Mouse (Mus musculus): Measurements from ENCODE around the gene Cdh18. TPM values are rescaled to one million over a fixed set of nuclear protein-coding genes. Genes with fewer than 3 reads are reported as not detected.
"Not testable (repeated sequence)": the region's sequence is repeated elsewhere in the genome, so short reads cannot be mapped to it uniquely, and the experiment has no call there.

The Cdh18 gene
- polyA plus RNA-seq, 1 experiment = 0.84 TPM

- DNase-seq (ENCODE audit: low spot score) = no peak
These were observed 663.2 kb downstream of the Cdh18 start for GRCm38 (mm10) chr15:23212068-23212467.

DNA sequence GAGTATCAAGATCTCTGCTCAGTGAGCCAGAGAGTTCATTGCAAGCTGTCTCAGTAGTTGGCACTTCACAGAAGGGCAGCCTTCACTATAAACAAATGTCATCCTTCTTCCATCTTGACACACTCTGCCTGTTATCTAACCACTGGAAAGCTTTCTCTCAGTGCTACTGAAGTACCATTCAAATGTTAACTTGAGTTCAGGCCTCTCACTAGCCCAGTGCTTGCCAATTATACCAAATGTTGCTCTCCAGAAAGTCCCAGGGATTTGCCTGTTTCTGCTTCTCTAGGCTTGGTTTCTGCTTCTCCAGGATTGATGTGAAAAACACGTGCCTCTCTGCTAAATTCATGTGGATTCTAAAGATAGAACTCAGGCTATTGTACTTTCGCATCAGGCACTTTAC is 681.8 kb downstream of the Cdh18 start:
- no peak for DNase-seq (ENCODE audit: low spot score)

DNA sequence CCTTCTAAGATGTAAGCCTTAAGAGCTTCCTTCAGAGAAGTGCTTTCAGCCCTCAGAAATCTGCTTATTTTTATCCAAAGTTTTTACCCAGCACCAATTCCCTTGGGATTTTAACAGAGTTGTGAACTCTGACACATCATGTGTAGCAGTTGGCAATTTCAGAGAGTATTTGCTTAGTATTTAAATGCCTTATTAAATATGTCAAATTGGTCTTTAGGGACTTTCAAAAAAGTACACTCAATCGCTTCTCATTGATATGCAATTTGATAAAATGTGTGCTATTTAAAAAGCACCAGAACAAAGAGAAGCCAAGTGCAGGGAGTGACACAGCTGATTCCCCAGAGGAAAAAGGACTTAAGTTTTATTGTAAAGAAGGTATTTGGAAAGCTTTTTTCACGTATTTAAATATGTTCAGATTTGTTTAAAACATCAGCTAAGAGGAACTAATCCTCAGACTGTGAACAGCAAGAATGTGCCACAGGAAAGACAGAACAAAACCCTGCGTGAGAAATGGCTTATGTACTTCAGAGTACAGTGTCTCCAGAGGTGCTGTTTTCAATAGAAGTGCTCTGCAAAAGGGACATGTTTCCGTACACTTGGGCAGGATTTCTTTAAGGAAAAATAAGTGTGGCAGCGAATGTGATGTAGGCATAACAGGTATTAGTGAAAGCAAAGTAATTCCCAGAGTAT is 709.1 kb downstream of the Cdh18 start:
- DNase-seq (ENCODE audit: low spot score) = no peak

GRCm38 (mm10) chr15:23278421-23278820 is 729.6 kb downstream of the Cdh18 start:
- no peak for DNase-seq (ENCODE audit: low spot score)

DNA sequence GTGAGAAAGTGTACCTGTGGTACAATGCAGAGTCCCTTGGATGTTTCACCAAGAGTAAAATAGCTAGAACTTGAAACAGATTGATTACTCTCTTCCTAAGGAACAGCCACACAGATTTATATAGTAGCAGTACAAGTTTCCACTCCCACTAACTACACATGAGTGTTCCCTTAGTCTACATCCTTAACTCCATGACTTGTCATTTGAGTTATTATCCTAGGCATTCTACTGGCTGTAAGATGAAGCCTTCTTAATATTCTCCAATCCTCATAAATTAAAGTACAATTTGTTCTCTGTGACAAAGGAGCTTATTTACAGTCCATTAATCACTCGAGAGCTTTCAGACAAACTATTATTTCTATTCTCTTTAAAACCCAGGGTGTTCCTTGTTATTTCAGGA is 756.2 kb downstream of the Cdh18 start:
- no peak for DNase-seq (ENCODE audit: low spot score)

DNA sequence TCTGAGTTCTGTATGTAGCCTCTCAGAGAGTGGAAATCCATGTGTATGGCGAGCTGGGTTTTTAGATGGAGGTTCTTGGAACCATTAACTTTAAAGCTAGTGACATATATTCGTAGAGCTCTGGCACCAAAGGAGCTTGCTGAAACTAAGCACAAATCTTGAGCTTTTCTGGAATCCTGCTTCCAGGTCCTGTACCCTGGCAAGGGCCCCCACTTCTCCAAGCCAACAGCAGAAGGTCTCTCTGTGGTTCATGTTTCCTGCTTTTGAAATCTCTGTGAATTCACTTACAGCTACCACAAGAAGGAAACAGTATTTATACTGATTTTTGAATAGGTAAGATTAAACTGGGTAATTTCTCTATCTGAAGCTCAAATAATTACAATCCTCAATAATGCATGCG is 767.9 kb downstream of the Cdh18 start:
- DNase-seq (ENCODE audit: low spot score) = no peak

- no peak for DNase-seq (ENCODE audit: low spot score)
These were observed 768.6 kb downstream of the Cdh18 start for GRCm38 (mm10) chr15:23317409-23317808.

DNA sequence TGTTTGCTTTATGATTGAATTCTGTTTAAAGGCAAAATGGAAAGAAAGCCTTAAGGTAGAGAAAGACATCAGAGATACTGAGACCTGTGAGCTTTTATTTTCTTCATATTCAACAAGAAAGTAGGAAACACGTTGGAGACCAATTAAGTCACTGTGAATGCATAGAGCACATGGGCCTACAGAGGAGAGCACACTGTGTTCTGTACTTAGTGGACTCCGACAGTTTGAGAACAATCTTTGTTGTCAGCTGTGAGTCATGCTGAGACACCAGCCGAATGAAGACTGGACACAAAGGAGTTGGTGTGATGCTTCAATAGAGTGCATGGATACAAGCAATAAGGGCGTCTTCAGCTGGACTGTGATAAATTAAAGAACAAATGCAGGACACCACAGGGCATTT is 791.5 kb downstream of the Cdh18 start:
- not testable (repeated sequence) for DNase-seq (ENCODE audit: low spot score)

- DNase-seq (ENCODE audit: low spot score) = no peak
These were observed 802.3 kb downstream of the Cdh18 start for GRCm38 (mm10) chr15:23351078-23351477.

DNA sequence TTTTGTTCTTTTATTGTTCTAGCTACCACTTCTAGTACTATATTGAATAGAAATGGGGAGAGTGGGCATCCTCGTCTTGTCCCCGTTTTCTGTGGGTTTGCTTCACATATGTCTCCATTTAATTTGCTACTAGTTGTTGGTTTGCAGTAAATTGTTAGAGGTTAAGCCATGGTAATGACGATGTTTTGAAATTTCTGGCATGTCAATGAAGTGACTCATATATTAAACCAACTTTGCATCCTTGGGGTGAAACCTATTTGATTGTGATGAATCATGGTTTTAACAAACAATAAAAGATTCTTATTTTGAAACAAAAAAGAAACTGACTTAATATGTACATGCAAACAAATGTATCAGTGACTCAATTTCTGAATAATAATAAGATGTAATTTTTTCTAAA is 817.5 kb downstream of the Cdh18 start:
- no peak for DNase-seq (ENCODE audit: low spot score)

DNA sequence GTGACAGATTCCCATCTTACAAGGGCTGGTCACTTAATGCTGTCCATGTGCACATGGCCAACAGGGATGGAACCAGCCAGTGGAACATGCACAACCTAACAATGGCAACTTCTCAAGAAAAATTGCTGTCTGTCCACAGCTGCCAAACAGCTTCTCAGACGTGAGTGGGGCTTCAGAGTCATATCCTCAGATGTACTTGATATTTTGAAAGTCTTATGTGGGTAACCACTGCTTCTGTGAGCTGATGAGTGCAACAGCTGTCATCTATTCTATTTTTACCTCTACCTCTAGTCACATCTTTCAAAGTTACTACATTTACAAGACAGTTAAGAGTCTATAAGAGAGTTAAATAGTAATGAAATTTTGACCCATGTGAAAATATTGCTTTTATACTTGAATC is 818.9 kb downstream of the Cdh18 start:
- no peak for DNase-seq (ENCODE audit: low spot score)

GRCm38 (mm10) chr15:23378016-23378750 is 829.4 kb downstream of the Cdh18 start:
- no peak for DNase-seq (ENCODE audit: low spot score)

DNA sequence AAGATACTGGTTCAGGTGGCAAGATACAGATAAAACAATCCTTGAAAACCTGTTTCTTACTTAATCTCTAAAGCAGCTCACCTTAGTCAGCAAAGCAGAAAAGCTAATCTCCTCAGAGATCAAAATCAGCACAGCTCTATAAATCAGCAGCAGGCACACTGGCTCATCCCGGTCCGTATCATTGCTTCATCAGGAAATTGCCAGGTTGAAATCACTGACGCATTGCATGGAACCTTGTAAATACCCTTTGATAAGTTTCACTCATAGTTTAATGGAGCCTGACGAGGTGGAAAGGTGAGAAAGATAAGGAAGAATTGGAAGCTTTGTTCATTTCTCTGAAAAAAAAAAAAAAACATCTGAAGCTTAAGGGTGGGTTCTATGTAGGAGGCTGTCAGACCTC is 837.0 kb downstream of the Cdh18 start:
- DNase-seq (ENCODE audit: low spot score) = no peak

GRCm38 (mm10) chr15:23396646-23397045 is 847.8 kb downstream of the Cdh18 start:
- no peak for DNase-seq (ENCODE audit: low spot score)

DNA sequence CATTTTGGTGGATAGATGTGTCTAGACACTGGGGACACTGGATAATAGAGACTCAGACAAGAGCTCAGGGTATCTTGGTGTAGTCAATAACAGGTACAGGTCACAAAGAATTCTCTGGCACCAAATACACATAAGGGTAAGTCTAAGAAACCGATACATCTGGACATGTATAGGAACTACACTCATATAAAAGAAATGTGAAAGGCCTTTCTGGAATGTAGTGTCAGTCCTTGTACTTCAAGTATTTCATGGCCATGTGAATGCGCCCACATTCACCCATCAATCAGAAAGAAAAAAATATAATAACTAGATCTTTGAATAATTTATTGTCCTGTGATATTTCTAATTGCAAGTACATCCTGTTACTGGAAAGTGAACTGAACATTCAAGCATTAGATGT is 855.0 kb downstream of the Cdh18 start:
- DNase-seq (ENCODE audit: low spot score) = no peak

GRCm38 (mm10) chr15:23408256-23408655 is 859.4 kb downstream of the Cdh18 start:
- DNase-seq (ENCODE audit: low spot score) = no peak

GRCm38 (mm10) chr15:23416450-23417080 is 867.7 kb downstream of the Cdh18 start:
- DNase-seq (ENCODE audit: low spot score) = no peak

GRCm38 (mm10) chr15:23418158-23418557 is 869.3 kb downstream of the Cdh18 start:
- no peak for DNase-seq (ENCODE audit: low spot score)

DNA sequence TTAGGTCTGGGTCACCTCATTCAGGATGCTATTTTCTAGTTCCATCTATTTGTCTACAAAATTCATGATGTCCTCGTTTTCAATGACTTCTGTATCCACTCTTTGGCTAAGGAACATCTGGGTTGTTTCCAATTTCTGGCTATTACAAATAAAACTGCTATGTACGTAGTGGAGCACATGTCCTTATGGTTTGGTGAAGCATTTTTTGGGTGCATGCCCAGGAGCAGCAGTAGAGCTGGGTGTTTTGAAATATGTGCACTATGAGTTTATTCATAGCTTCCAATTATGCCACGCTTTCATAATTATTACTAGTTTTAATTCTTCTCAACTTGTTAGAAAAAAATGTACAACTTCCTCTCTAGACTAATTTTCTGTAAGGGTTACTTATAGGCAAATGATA is 871.2 kb downstream of the Cdh18 start:
- DNase-seq (ENCODE audit: low spot score) = no peak

DNA sequence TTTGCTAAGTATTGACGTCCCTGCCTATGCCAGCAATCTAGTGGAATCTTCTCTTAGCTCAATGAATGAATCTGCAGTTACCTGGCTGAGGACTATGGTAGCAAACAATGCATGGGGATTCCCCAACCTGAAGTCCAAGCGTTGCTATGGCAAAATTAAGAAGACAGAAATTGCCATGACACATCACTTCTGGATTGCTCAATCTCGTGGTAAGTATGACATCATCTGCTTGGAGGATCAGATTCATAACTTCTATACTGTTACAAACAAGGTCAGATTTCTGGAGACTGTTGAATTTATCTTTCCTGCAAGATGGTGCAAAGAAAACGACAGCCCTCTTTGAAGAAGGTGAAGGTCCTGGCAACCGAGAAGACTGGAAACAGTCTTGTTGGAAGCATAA is 881.2 kb downstream of the Cdh18 start:
- no peak for DNase-seq (ENCODE audit: low spot score)

GRCm38 (mm10) chr15:23448542-23448941 is 899.7 kb downstream of the Cdh18 start:
- no peak for DNase-seq (ENCODE audit: low spot score)

DNA sequence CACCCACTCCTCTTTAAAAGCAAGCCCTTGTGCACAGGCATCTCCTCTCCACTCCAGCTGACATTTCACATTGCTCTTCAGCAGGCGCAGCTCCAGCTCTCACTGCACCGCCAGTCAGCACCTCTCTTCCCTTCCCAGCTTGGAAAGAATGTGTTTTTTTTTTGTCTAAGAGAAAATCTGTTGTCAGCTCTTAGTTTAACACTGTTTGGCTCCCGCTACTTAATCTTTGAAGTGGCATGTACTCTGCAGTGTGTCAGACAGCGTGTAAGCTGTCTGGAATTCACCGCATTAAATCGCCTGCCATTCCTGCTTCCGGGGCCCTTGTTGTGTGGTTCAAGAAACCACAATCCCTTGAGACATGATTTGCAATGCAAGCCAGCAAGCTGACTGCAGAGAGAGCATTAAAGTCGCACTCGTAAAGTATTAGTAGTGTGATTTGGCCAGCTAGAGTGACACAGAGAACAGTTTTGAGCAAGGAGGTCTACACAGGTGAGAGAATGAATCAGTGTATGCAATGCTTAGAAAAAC is 903.3 kb downstream of the Cdh18 start:
- no peak for DNase-seq (ENCODE audit: low spot score)

DNA sequence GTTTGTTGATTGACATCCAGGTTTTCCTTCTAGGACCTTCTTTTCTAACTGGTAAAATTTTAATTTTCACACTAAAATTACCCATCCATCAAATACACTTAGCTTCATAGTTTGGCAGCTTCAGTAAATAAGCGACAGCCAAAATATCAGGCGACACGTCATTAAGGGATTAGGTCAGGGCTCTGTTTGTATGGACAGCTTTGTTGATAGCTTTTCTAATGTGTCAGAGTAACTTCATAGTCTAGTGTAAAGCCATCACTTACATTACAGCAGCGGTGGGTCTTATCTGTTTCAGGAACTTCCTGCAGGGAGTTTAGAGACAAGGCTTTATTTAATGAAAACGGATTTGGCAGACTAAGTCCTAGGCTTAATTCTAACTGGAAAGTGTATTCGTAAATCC is 904.5 kb downstream of the Cdh18 start:
- no peak for DNase-seq (ENCODE audit: low spot score)
